Mouse (Mus musculus) cortical plate, adult 2 months (tissue): ENCODE measurements around the gene Adamts12. TPM values are rescaled to one million over a fixed set of nuclear protein-coding genes. Genes with fewer than 3 reads are reported as not detected.

Experiments used
- H3K27ac ChIP-seq: fragments of 200-500 bp; 2 replicates; pipeline ENCODE4 v1.5.1; 2012; ENCODE audit warnings: low read length, control low read depth, inconsistent platforms; ENCODE audit not compliant: insufficient read depth
- H3K4me1 ChIP-seq: fragments of 200-500 bp; 2 replicates; pipeline ENCODE4 v1.6.1; 2011; ENCODE audit warnings: low read length; ENCODE audit not compliant: control insufficient read depth, insufficient read depth
- H3K4me3 ChIP-seq: fragments of 200-500 bp; 2 replicates; pipeline ENCODE4 v1.5.1; 2011; ENCODE audit warnings: mild to moderate bottlenecking, low read length, control low read depth; ENCODE audit not compliant: insufficient read depth
- CTCF ChIP-seq: fragments of 200-500 bp; IDR thresholded peaks from 2 replicates; pipeline ENCODE4 v1.5.1; 2011; ENCODE audit warnings: mild to moderate bottlenecking, control low read depth, low read length; ENCODE audit not compliant: insufficient read depth; ENCODE audit errors: extremely low read depth
- POLR2A ChIP-seq: fragments of 200-500 bp; IDR thresholded peaks from 2 replicates; pipeline ENCODE4 v1.6.1; 2011; ENCODE audit warnings: mild to moderate bottlenecking, low read length, control low read depth; ENCODE audit not compliant: insufficient read depth; ENCODE audit errors: extremely low read depth
- polyA plus RNA-seq: library from polyadenylated mRNA; depleted of rRNA; stranded (reverse); fragments of >200 nt; gene quantifications from 2 replicates; pipeline ENCODE4 v1.2.3, GENCODE M21; 2012

Gene Adamts12
- polyA plus RNA-seq, 1 experiment: 0.10 TPM

DNA sequence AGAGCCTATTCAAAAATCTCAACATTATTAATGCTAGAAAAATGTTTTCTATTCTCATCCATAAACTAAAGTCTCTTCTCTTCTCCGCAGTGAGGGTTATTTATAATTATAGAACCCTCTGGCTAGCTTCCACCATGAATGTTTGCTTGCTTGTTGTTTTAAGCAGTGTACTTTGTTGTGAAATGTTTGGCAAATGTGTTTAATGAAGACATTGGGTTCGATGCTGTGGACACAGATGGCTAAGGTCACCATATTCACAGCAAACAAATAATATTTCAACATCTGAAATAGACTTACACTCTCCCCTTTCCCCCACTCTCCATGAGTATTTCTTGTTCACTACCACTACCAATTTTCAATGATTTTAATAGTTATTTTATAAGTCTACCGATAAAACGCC is 125.9 kb downstream of the Adamts12 start:
- Histone ChIP-seq H3K27ac (no peak overlapping the region), H3K4me3 (no peak overlapping the region), H3K4me1 (no peaks in the 10 kb centered on the region)
- TF ChIP-seq POLR2A: no peak
- no peak for TF ChIP-seq CTCF

DNA sequence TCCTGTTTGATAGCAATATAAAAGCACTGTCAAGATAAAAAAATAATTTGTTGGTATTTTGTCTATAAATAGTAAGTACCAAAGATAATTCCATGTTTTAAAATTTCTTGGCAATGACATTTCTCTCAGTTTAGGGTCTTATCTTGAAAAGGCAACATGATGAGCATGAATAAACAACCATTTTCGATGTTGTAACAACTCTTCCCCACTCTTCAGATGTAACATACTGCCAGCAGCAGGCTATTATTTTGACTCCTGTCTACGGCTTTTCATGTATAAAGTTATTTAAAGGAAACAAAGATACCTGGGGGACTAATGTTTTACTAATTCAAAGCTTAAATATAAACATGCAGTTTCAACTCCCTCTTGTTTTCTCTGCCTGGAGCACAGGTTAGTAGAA is 128.2 kb downstream of the Adamts12 start:
- no peak overlapping the region for H3K4me3 ChIP-seq
- H3K27ac ChIP-seq: no peak overlapping the region
- no peak for TF ChIP-seq POLR2A
- TF ChIP-seq CTCF: no peak
- no peaks in the 10 kb centered on the region for H3K4me1 ChIP-seq

DNA sequence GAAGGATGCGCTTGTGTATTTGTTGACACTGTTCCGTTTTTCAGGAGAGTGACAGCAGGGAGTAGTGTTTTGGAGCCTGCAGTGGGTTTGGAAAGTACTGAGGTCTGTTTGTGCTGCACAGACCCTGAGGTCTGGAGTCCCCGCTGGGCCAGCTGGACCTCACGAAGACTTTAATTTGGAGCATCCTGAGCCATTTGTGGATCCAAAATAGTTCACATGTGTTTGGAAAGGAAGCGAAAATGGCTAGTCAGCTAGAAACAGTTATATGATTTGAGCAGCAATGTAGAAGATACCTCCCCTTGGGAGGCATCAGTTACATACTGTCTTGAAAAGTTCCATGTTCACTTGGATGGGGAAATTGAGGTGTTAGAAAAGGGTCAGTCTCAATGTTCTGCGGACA is 132.5 kb downstream of the Adamts12 start:
- Histone ChIP-seq H3K4me1 (no peaks in the 10 kb centered on the region), H3K27ac (no peak overlapping the region), H3K4me3 (no peak overlapping the region)
- no peak for TF ChIP-seq CTCF
- no peak for TF ChIP-seq POLR2A

DNA sequence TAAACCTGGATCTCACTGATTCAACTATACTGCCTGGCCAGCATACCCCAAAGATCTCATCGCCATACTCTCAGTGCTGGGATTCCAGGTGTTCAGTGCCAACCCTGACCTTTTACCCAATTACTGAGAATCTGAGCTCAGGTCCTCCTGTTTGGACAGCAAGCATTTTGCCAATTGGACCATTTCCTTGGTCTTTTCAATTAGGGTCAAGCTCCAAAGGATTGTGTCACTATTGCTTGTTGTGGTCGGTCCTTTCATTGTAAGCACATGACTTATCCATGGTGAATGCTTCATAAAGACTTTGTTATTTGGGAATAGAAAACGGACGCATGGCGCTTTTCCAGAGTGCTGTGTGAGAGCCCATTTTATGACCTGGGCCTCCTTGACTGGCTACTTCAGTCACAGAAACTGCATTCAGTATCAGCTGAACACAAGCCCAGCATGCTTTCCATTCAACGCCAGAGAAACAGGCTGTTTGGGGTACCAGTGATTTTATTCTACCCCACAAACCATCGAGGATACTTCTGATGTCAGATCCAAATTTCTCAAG is 133.7 kb downstream of the Adamts12 start:
- Histone ChIP-seq H3K4me1 (no peaks in the 10 kb centered on the region), H3K27ac (no peak overlapping the region), H3K4me3 (no peak overlapping the region)
- TF ChIP-seq CTCF (no peak), POLR2A (no peak)

DNA sequence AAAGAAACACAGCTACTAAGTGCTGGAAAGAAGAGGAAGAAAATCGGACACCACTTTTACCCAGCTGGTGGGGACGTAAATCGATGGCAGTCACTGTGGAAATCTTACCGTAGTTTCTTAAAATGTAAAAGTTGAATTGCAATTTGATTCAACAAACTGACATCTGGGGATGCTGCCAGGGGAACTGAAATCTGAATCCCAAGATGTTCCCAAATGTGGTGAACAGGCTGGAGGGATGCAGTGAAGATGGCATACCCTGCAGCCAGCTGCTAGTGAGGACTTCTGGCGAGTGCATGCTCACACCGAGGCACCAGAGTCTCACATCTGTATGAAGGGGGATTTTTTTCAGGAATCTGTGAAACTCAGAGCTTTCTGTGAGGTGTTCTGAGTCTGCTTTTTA is 138.5 kb downstream of the Adamts12 start:
- no peak for TF ChIP-seq CTCF
- no peak for TF ChIP-seq POLR2A
- Histone ChIP-seq H3K4me1 (no peaks in the 10 kb centered on the region), H3K4me3 (no peak overlapping the region), H3K27ac (no peak overlapping the region)

DNA sequence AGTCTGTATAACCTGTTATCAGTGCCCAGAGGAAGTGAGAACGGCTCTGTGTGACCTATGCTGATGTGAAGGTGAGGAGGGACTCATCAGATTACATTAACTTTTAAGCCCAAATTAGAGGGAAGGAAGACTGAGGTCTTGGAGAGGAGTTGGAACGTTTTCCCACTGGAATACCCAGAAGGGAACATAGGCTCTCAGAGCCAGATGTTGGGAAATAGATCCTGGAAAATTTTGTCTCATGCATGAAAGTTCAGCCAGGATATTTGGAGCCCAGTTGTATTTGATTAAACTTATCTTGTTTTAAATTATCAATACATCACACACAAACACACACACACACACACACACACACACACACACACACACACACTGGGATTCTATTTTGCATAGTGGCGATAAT is 140.3 kb downstream of the Adamts12 start:
- TF ChIP-seq CTCF: no peak
- TF ChIP-seq POLR2A: no peak
- Histone ChIP-seq H3K27ac (no peak overlapping the region), H3K4me3 (no peak overlapping the region), H3K4me1 (no peaks in the 10 kb centered on the region)

DNA sequence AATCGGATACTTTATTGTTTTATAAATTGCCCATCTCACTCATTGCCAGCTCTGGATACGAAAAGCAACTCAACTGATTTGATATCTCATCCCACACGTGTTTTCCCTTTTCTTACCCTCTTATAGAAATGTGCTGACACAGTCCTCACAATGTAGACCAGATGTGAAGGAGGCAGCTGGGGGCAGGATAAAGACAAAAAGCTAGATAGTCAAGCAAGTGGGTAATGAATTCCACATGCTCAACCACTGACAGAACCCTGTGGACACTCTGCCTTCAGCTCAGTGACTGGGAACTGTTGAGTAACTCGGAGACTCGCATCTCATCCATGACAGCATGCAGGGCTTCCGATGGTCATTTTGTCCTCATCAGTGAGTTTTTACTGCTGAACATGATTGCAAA is 146.4 kb downstream of the Adamts12 start:
- TF ChIP-seq CTCF (no peak), POLR2A (no peak)
- Histone ChIP-seq H3K4me1 (no peaks in the 10 kb centered on the region), H3K27ac (no peak overlapping the region), H3K4me3 (no peak overlapping the region)

DNA sequence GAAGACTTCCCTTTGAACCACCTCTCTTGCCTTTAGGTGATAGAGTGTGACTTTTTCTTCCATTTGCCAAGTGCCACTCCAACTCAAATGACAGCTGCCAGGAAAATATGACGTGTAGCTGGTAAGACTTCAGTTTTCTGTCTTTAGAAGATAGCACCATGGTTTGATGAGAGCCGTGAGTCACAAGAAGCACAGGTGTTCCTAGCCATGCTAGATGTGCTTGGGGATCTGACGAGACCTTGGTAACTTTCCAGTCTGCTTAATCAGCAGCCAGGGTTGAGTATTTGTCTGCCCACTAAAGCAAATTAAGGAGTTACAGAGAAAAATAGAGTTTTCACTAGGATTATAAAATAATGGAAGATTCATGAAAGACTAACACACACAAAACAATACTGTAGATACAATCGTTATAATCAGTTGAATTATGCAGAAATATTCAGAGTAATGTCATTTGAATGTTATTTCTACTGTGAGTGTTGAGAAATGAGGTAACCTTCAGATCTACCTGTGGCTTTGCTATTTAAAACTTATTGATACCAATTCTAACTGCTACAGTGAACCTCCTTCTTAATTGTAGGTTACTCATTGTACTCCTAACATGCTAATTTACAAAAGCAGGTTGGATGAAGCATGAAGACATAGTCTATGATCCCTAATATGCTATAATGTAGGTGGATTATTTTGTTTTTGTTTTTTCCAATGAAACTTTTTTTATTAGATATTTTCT is 169.5 kb downstream of the Adamts12 start:
- H3K4me1 ChIP-seq: no peaks in the 10 kb centered on the region
- no peak for TF ChIP-seq CTCF
- no peak for TF ChIP-seq POLR2A
- no peak overlapping the region for H3K27ac ChIP-seq
- no peak overlapping the region for H3K4me3 ChIP-seq

DNA sequence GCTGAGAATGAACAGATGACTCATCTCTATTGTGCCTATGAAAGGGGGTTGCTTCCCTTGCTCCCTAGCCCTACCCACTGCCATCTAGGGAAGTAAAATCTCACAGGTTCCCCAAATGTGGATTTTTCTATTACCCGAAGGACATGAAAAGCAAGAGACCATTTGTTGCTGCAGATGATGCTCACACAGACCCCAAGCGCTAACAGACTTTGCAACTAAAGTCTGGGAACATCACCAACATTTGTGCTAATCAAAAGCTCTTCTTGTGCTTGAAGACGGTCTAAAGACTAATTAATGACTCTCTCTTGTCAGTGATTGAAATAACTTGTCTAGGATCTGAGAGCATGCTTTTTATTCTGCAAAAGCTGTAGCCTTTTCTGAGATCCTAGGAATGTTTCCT is 175.8 kb downstream of the Adamts12 start:
- H3K4me3 ChIP-seq: no peak overlapping the region
- no peaks in the 10 kb centered on the region for H3K4me1 ChIP-seq
- TF ChIP-seq CTCF (no peak), POLR2A (no peak)

DNA sequence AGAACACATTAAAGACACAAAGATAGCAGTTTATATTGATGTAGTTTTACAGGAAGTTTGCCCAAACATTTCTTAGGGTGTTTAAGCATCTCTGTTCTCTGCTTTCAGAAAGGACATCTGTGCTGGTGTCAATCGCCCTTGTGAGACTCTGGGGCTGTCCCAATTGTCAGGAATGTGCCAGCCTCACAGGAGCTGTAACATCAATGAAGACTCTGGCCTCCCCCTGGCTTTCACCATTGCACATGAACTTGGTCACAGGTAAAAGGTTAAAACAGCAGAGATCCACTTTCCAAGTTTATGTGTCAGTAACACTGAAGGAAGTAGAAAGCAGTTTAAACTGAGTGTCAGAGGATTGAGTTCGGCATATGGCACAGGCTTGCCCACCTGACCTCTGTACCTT is 176.7 kb downstream of the Adamts12 start:
- no peak for TF ChIP-seq POLR2A
- no peak for TF ChIP-seq CTCF
- no peaks in the 10 kb centered on the region for H3K4me1 ChIP-seq
- no peak overlapping the region for H3K27ac ChIP-seq
- no peak overlapping the region for H3K4me3 ChIP-seq

More for the DNA sequence above, 175.8 kb downstream of the Adamts12 start:
- no peak overlapping the region for H3K27ac ChIP-seq

DNA sequence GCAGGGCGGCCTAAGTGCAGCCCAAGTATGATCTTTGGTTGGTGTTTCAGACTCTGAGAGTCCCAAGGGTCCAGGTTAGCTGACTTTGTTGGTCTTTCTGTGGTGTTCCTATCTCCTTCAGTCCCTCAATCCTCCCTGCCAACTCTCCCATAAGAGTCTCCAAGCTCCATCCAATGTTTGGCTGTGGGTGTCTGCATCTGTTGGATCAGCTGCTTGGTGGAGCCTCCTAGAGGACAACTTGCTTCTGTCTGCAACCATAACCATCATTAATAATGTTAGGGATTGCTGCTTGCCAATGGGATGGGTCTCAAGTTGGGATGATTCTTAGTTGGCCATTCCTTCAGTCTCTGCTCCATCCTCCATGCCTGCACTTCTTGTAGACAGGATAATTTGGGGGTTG is 181.8 kb downstream of the Adamts12 start:
- TF ChIP-seq POLR2A: no peak
- no peak for TF ChIP-seq CTCF
- H3K4me3 ChIP-seq: no peak overlapping the region
- no peak overlapping the region for H3K27ac ChIP-seq
- H3K4me1 ChIP-seq: no peaks in the 10 kb centered on the region
